Mouse (Mus musculus): ENCODE results near the gene Rps11.
"Not testable (repeated sequence)": the region's sequence is repeated elsewhere in the genome, so short reads cannot be mapped to it uniquely, and the experiment has no call there.

Rps11 gene

GRCm38 (mm10) chr7:45133446-45134159 is 9.4 kb upstream of the Rps11 start:
- DNase-seq (ENCODE audit: low spot score in 2 of 2): no peak

GRCm38 (mm10) chr7:45131850-45132249 is 7.6 kb upstream of the Rps11 start:
- no peak for DNase-seq (ENCODE audit: low spot score in 2 of 2)

- no peak for DNase-seq (ENCODE audit: low spot score in 2 of 2)
Observed at GRCm38 (mm10) chr7:45129776-45130512, 5.7 kb upstream of the Rps11 start.

- no peak for DNase-seq (ENCODE audit: low spot score in 2 of 2)
Observed at GRCm38 (mm10) chr7:45129318-45129717, 5.1 kb upstream of the Rps11 start.

- peak; percentile 99 for DNase-seq (ENCODE audit: low spot score in 2 of 2)
Observed at GRCm38 (mm10) chr7:45128624-45129246, 4.5 kb upstream of the Rps11 start, which contains the start of gene Rpl13a. Rpl13a (minus strand) TSS chr7:45128761.

GRCm38 (mm10) chr7:45127700-45128224 is 3.5 kb upstream of the Rps11 start:
- DNase-seq (ENCODE audit: low spot score in 2 of 2): no peak

GRCm38 (mm10) chr7:45126844-45127699 is 2.8 kb upstream of the Rps11 start:
- no peak for DNase-seq (ENCODE audit: low spot score in 2 of 2)

GRCm38 (mm10) chr7:45126147-45126843 is 2.1 kb upstream of the Rps11 start:
- no peak for DNase-seq (ENCODE audit: low spot score in 2 of 2)

- not testable (repeated sequence) for DNase-seq (ENCODE audit: low spot score in 2 of 2)
Observed at GRCm38 (mm10) chr7:45125649-45126048, 1.4 kb upstream of the Rps11 start.

GRCm38 (mm10) chr7:45125144-45125600 is 933 bp upstream of the Rps11 start:
- no peak for DNase-seq (ENCODE audit: low spot score in 2 of 2)

- no peak for DNase-seq (ENCODE audit: low spot score in 2 of 2)
Observed at GRCm38 (mm10) chr7:45123186-45123570, 1.1 kb downstream of the Rps11 start.

GRCm38 (mm10) chr7:45122561-45123185 is 1.6 kb downstream of the Rps11 start:
- DNase-seq (ENCODE audit: low spot score in 2 of 2): no peak

- no peak for DNase-seq (ENCODE audit: low spot score in 2 of 2)
Observed at GRCm38 (mm10) chr7:45121966-45122365, 2.3 kb downstream of the Rps11 start.

GRCm38 (mm10) chr7:45121404-45121803 is 2.8 kb downstream of the Rps11 start:
- DNase-seq (ENCODE audit: low spot score in 2 of 2): peak; percentile 60 to 75

GRCm38 (mm10) chr7:45119780-45120709 is 4.2 kb downstream of the Rps11 start:
- no peak for DNase-seq (ENCODE audit: low spot score in 2 of 2)

GRCm38 (mm10) chr7:45118336-45118735 is 5.9 kb downstream of the Rps11 start:
- no peak for DNase-seq (ENCODE audit: low spot score in 2 of 2)

GRCm38 (mm10) chr7:45117566-45117965 is 6.7 kb downstream of the Rps11 start:
- no peak for DNase-seq (ENCODE audit: low spot score in 2 of 2)

- DNase-seq (ENCODE audit: low spot score in 2 of 2): no peak
Observed at GRCm38 (mm10) chr7:45113476-45113875, 10.8 kb downstream of the Rps11 start.

- no peak for DNase-seq (ENCODE audit: low spot score in 2 of 2)
Observed at GRCm38 (mm10) chr7:45112529-45112928, 11.7 kb downstream of the Rps11 start.

Measured in natural killer cell, adult 2 months (primary cell).